Mouse (Mus musculus) gastrocnemius, adult 2 months (tissue): ENCODE data around the gene Hdac11. TPM values are rescaled to one million over a fixed set of nuclear protein-coding genes. Genes with fewer than 3 reads are reported as not detected.
A peak's percentile ranks its signal among the peaks of the same experiment; 100 is the strongest.

Experiments used
- DNase-seq: peaks from one replicate; pipeline ENCODE4 v3.0.0; 2022
- H3K27ac ChIP-seq: fragments of 200-600 bp; 2 replicates; pipeline ENCODE4 v1.8.1; 2022; ENCODE audit warnings: mild to moderate bottlenecking
- H3K4me3 ChIP-seq: fragments of 200-600 bp; 2 replicates; pipeline ENCODE4 v1.8.1; 2022; ENCODE audit warnings: mild to moderate bottlenecking, moderate library complexity
- CTCF ChIP-seq: fragments of 200-600 bp; IDR thresholded peaks from 2 replicates; pipeline ENCODE4 v1.8.1; 2022; ENCODE audit warnings: antibody characterized with exemption, mild to moderate bottlenecking, moderate library complexity
- intact Hi-C: fragments of 180-260 bp; cut with DNase I; formaldehyde crosslinking; loops from one replicate; pipeline ENCODE4 v1.15.1; 2025
- long read RNA-seq, 2 experiments: library from polyadenylated mRNA; stranded (forward); transcript quantifications; one replicate each; pipeline ENCODE4 v2.0.0; 2021
- total RNA-seq, 2 experiments: library from RNA; stranded (reverse); gene quantifications; 2 replicates each; pipeline ENCODE4 v1.2.3; 2021

The Hdac11 gene
- total RNA-seq, result 1 to 10 TPM; 5.1 to 6.5 TPM
- long read RNA-seq, experiment 1, transcript Hdac11-201 (10 exons, 2,653 nt), result major isoform, 9 of 11 reads
- long read RNA-seq, experiment 1, partial matches to known transcripts, result 1 of 11 reads
- long read RNA-seq, experiment 1, other reads (novel, unspliced or antisense), result 1 of 11 reads
- long read RNA-seq, experiment 2, transcript Hdac11-201 (10 exons, 2,653 nt), result major isoform, 5 of 5 reads
- long read RNA-seq, experiment 2, partial matches to known transcripts, result 0 of 5 reads
- long read RNA-seq, experiment 2, other reads (novel, unspliced or antisense), result 0 of 5 reads

GRCm38 (mm10) chr6:91156554-91157236, at the start of gene Hdac11:
Gene Hdac11 (plus strand): TSS chr6:91156665.
- no peak for TF ChIP-seq CTCF
- peak; percentile 95 for DNase-seq
- peak within 1 kb of the TSS; percentile 88 for H3K4me3 ChIP-seq
- intact Hi-C loops, result no loop called here
- peak within 1 kb of the TSS; percentile 83 for H3K27ac ChIP-seq

GRCm38 (mm10) chr6:91108301-91108916, 48.1 kb upstream of the Hdac11 start:
- DNase-seq, result no peak
- intact Hi-C loops, result no loop called here
- Histone ChIP-seq H3K27ac (peak overlapping the region; percentile 81; the same call in 1 of the 2 replicates), H3K4me3 (no peak overlapping the region)
- no peak for TF ChIP-seq CTCF

DNA sequence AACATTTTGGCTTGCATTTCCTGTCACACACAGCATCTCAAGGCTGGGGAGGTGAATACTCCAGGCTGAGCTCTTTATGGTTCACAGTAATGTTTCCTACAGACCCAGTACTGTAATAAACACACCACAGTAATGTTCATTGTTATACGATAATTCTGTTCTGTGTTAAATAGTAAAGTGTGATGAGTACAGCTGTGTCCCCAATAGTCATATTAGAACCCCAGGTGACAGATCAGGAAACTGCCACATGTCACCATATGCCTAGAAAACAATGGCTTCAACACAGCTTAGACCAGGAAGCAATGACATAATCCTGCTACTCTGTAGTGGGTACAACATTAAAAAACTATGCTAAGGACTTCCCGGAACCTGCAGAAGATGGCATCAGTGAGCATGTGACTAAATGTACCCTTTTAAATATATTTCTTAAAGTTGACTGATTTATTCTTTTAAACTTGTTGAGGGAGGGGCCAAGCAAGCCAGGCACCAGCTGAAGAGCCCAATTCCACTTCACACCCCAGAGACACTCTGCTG, 47.5 kb upstream of the Hdac11 start:
- intact Hi-C loops, result no loop called here
- Histone ChIP-seq H3K27ac (peak overlapping the region; percentile 9; the same call in 1 of the 2 replicates), H3K4me3 (no peak overlapping the region)
- no peak for TF ChIP-seq CTCF
- no peak for DNase-seq

GRCm38 (mm10) chr6:91109489-91109888, 47.0 kb upstream of the Hdac11 start:
- H3K27ac ChIP-seq, result peak overlapping the region; percentile 9; the same call in 1 of the 2 replicates
- DNase-seq, result no peak

GRCm38 (mm10) chr6:91110323-91111020, 46.0 kb upstream of the Hdac11 start:
- TF ChIP-seq CTCF, result no peak
- H3K4me3 ChIP-seq, result no peak overlapping the region
- intact Hi-C loops, result no loop called here
- no peak for DNase-seq
- peak overlapping the region; percentile 31; the same call in 1 of the 2 replicates for H3K27ac ChIP-seq

More at GRCm38 (mm10) chr6:91109489-91109888, 47.0 kb upstream of the Hdac11 start:
- TF ChIP-seq CTCF, result no peak
- intact Hi-C loops, result no loop called here
- H3K4me3 ChIP-seq, result no peak overlapping the region

- Histone ChIP-seq H3K4me3 (no peak overlapping the region), H3K27ac (no peak overlapping the region)
- TF ChIP-seq CTCF, result no peak
- intact Hi-C loops, result no loop called here
- DNase-seq, result no peak
Observed at GRCm38 (mm10) chr6:91111141-91111953, 45.1 kb upstream of the Hdac11 start.

DNA sequence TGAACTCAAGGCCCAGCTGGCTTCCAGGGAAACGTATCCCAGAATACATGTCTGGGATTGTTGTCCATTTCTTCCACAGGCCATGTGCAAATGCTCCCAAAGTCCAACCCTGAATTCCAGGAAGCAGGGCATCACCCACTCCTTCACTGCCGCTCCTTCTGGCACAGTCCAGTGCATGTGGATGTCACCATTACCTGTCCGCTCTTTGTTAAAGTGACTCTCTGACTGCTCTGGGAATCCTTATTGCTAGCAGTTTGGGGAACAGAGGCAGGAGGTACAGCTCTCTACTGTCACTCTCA, 44.6 kb upstream of the Hdac11 start:
- no peak for DNase-seq
- no peak for TF ChIP-seq CTCF
- intact Hi-C loops, result no loop called here
- Histone ChIP-seq H3K4me3 (no peak overlapping the region), H3K27ac (no peak overlapping the region)

- no peak overlapping the region for H3K27ac ChIP-seq
- DNase-seq, result no peak
- intact Hi-C loops, result loop anchor here (5.0 kb wide), 1 partner anchor 37 kb away; no protein-coding TSS in a partner anchor
- no peak for TF ChIP-seq CTCF
- no peak overlapping the region for H3K4me3 ChIP-seq
Observed at GRCm38 (mm10) chr6:91114716-91115115, 41.7 kb upstream of the Hdac11 start.

GRCm38 (mm10) chr6:91115158-91115557, 41.3 kb upstream of the Hdac11 start:
- TF ChIP-seq CTCF, result no peak
- H3K4me3 ChIP-seq, result no peak overlapping the region
- no peak for DNase-seq
- intact Hi-C loops, result loop anchor here (5.0 kb wide), 1 partner anchor 38 kb away; no protein-coding TSS in a partner anchor
- H3K27ac ChIP-seq, result peak overlapping the region; percentile 13; the same call in 1 of the 2 replicates

- Histone ChIP-seq H3K4me3 (peak overlapping the region; percentile 91), H3K27ac (peak overlapping the region; percentile 91)
- no peak for DNase-seq
- no peak for TF ChIP-seq CTCF
- intact Hi-C loops, result loop anchor here (5.0 kb wide), 1 partner anchor 39 kb away; no protein-coding TSS in a partner anchor
Observed at GRCm38 (mm10) chr6:91115863-91116243, 40.6 kb upstream of the Hdac11 start.
